Mouse (Mus musculus) intestine, postnatal 0 days (tissue): ENCODE results near the gene Scn2b. TPM values are rescaled to one million over a fixed set of nuclear protein-coding genes. Genes with fewer than 3 reads are reported as not detected.

ENCODE experiments used
- ATAC-seq: fragments of 200-750 bp; cut with Nextera tagmentation; 2 replicates; pipeline ENCODE4 v1.8.0; 2017; ENCODE audit warnings: mild to moderate bottlenecking, moderate TSS enrichment, moderate library complexity
- H3K27ac ChIP-seq: fragments of 300-500 bp; sonication (generic); 2 replicates; pipeline ENCODE4 v1.5.1; 2014; ENCODE audit warnings: mild to moderate bottlenecking, low read depth, low read length, moderate library complexity
- H3K27me3 ChIP-seq: fragments of 300-500 bp; sonication (generic); replicated peaks from 2 replicates; pipeline ENCODE4 v1.6.1; 2014; ENCODE audit warnings: low read length, mixed read lengths; ENCODE audit not compliant: control insufficient read depth, insufficient read depth
- H3K36me3 ChIP-seq: fragments of 300-500 bp; sonication (generic); 2 replicates; pipeline ENCODE4 v1.6.1; 2014; ENCODE audit warnings: mild to moderate bottlenecking, moderate library complexity; ENCODE audit not compliant: control insufficient read depth, insufficient read depth
- H3K4me1 ChIP-seq: fragments of 300-500 bp; sonication (generic); replicated peaks from 2 replicates; pipeline ENCODE4 v1.6.1; 2014; ENCODE audit warnings: antibody characterized with exemption, low read length, mixed read lengths; ENCODE audit not compliant: control insufficient read depth, insufficient read depth
- H3K4me2 ChIP-seq: fragments of 300-500 bp; sonication (generic); replicated peaks from 2 replicates; pipeline ENCODE4 v1.6.1; 2014; ENCODE audit warnings: low read depth, mild to moderate bottlenecking, moderate library complexity
- H3K4me3 ChIP-seq: fragments of 300-500 bp; sonication (generic); 2 replicates; pipeline ENCODE4 v1.5.1; 2014; ENCODE audit warnings: low read depth, low read length
- H3K9ac ChIP-seq: fragments of 300-500 bp; sonication (generic); 2 replicates; pipeline ENCODE4 v1.6.1; 2014; ENCODE audit warnings: mild to moderate bottlenecking, low read depth, low read length
- H3K9me3 ChIP-seq: fragments of 300-500 bp; sonication (generic); 2 replicates; pipeline ENCODE4 v1.6.1; 2016; ENCODE audit warnings: mixed run types; ENCODE audit not compliant: control insufficient read depth
- CTCF ChIP-seq: sonication (generic); IDR thresholded peaks from 2 replicates; pipeline ENCODE4 v1.5.1; 2016; ENCODE audit warnings: low read depth, mild to moderate bottlenecking, control low read depth, antibody characterized with exemption, moderate library complexity
- WGBS: fragments of 180-500 bp; shearing (Covaris S2); extraction: QIAGEN DNeasy Blood & Tissue Kit; methylation state at CpG from one replicate; pipeline ENCODE4 v1.1.7; 2014; 5-methylcytosine and 5-hydroxymethylcytosine counted together
- polyA plus RNA-seq: library from polyadenylated mRNA; unstranded; fragments of >200 nt; fragmentation: Nextera tagmentation; extraction: Ambion mirVana; gene quantifications from 2 replicates; pipeline ENCODE4 v1.2.1, GENCODE M21; 2015

Gene Scn2b
- 0.96 and 1.1 TPM in 2 replicates for polyA plus RNA-seq

DNA sequence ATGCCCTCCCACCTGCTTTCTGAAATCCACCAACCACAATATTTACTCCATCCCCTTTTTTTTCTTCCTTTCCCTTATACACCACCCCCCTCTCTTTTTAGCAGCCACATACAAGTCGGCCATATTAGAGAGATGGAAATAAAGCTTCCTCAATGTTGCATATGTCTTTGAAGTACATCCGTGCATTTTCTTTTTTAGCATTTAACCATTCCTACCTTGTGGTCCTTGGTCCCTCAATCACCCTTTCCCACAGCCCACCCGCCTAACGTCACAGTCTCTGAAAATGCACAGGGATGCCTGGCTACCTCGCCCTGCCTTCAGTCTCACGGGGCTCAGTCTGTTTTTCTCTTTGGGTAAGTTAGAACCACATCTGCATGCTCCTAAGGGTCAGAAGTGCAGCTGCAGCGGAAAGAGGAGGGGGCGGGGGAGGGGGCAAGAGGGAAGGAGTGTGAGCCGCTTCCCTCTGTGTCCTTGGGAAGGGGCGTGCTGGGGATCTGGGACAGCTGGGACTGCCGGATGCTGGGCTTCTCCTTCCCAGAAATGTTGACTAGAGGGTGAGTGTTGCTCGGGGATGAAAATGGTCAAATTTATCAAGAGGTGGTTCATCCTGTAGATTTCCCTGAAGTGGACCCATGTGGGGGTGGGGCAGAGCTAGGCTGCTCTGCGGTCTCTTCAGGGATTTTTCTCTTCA lies at the start of gene Scn2b:
Gene Scn2b, plus strand, starts transcription at position 42 of the 691 bp plus-strand sequence.
- peak within 1 kb of the TSS; percentile 55 for H3K4me2 ChIP-seq
- H3K27me3 ChIP-seq: no peaks in the 10 kb centered on the region
- peak within 1 kb of the TSS; percentile 23 for H3K27ac ChIP-seq
- H3K9ac ChIP-seq: 0 out of 2 replicates have a peak within 1 kb of the TSS, but pooled peaks have one; percentile 22
- no peak for ATAC-seq
- peaks cover 16% of the 10 kb centered on the region; the same call in 1 of the 2 replicates for H3K4me1 ChIP-seq
- no peaks in the 10 kb centered on the region for H3K9me3 ChIP-seq
- H3K4me3 ChIP-seq: peak within 1 kb of the TSS; percentile 35
- TF ChIP-seq CTCF: no peak
- WGBS: 14% methylated on average over 13 of the region's 13 CpGs
- H3K36me3 ChIP-seq: no peaks in the 10 kb centered on the region

DNA sequence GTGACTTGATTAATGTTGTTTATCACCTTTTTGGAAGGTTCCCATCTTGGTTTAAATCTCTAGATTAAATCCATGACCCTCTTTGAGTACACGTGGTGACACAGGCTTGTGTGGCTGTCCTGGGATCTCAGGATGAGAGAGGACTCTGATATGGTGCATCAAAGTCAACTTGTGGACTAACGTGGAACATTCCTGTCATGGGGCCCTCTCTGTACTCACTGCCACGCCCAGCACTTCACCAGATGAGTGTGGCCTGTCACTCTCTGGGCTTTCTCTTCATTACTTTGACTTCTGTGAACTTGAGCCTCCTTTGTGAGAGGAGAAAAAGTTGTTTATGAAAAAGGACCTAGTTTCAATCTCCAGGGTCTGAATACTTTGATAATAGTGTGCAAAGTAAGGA lies 45.8 kb upstream of the Scn2b start:
- Histone ChIP-seq H3K36me3 (peaks cover 14% of the 10 kb centered on the region; the same call in 1 of the 2 replicates), H3K4me2 (no peak overlapping the region), H3K9me3 (no peaks in the 10 kb centered on the region), H3K27me3 (no peaks in the 10 kb centered on the region), H3K4me3 (no peak overlapping the region), H3K4me1 (no peaks in the 10 kb centered on the region), H3K27ac (no peak overlapping the region), H3K9ac (no peak overlapping the region)
- peak; percentile 56; the same call in 1 of the 2 replicates for ATAC-seq
- TF ChIP-seq CTCF: no peak
- WGBS: 24% methylated on average over 3 of the region's 3 CpGs

DNA sequence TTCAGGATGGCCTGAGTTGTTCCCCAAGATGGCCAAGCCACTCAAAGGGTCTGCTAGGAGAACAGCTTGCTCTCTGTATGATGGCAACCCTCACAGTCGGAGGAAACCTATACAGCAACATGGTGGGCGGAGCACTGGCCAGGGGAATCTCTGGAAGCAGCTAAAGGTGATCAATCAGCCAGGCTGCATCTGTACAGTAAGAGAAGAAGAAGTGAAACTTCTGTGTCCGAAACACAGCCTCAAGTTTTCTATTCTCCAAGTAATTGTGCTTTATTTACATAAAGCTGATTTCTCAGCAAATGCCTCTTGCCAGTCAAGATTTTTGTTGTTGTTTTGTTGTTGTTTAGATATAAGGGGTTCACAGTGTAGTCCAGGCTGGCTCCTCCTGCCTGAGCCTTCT lies 39.7 kb upstream of the Scn2b start:
- no peak for ATAC-seq
- Histone ChIP-seq H3K36me3 (peaks cover 8% of the 10 kb centered on the region; the same call in 1 of the 2 replicates), H3K27me3 (no peaks in the 10 kb centered on the region), H3K4me3 (no peak overlapping the region), H3K4me2 (no peak overlapping the region), H3K27ac (no peak overlapping the region), H3K4me1 (no peaks in the 10 kb centered on the region), H3K9me3 (no peaks in the 10 kb centered on the region), H3K9ac (no peak overlapping the region)
- 72% methylated on average over 3 of the region's 3 CpGs for WGBS
- no peak for TF ChIP-seq CTCF

DNA sequence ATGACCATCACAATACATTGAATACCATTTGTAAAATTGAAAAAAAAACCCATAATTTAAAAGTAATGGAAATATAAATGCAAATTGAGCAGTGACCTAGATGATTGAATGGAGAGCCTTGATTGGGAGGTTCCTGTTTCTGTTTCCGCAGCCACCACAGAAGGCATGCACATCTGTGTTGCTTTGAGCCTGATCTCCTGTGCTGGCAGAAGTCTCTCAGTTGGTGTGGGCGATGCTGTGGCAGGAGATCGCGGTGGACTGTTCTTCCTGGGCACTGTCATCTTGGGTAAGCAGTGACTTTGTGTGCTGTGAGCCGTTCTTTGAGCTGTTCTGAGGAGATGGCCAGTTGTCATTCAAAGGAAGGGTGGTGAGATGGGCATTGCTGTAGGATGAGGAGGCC lies 38.6 kb upstream of the Scn2b start, which contains the start of gene Jaml:
Gene Jaml, plus strand, starts transcription at position 173 of the 400 bp plus-strand sequence.
- 83% methylated on average over 5 of the region's 5 CpGs for WGBS
- H3K27ac ChIP-seq: no peak within 1 kb of the TSS

DNA sequence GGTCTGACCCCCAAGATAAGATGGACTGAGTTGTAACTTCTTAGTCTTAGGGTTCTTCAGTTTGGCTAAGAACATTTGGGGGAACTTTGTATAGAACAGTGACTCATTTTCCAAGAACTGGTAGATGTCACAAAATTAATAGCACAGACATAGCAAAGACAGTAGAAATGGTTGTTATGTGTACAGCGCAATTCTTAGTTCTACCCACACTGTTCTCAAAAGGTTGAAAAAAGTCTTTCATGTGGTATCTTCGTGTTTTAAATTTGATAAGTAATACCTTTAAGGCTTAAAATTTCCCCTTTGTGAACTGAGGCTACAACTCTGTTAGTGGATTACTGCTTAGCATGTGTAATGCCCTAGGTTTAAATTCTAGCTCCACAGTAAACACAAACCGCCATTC lies 34.5 kb upstream of the Scn2b start:
- TF ChIP-seq CTCF: no peak
- H3K9ac ChIP-seq: no peak overlapping the region
- H3K27ac ChIP-seq: no peak overlapping the region
- no peaks in the 10 kb centered on the region; the same call in 1 of the 2 replicates for H3K36me3 ChIP-seq
- whole genome bisulfite sequencing: 93% methylated on average over 3 of the region's 3 CpGs
- H3K4me1 ChIP-seq: no peaks in the 10 kb centered on the region
- no peak overlapping the region for H3K4me3 ChIP-seq
- ATAC-seq: no peak
- no peak overlapping the region for H3K4me2 ChIP-seq
- H3K27me3 ChIP-seq: no peaks in the 10 kb centered on the region
- no peaks in the 10 kb centered on the region for H3K9me3 ChIP-seq

More for the DNA sequence above, 38.6 kb upstream of the Scn2b start, which contains the start of gene Jaml:
- Histone ChIP-seq H3K9ac (no peak within 1 kb of the TSS), H3K4me1 (no peaks in the 10 kb centered on the region), H3K36me3 (peaks cover 8% of the 10 kb centered on the region; the same call in 1 of the 2 replicates), H3K27me3 (no peaks in the 10 kb centered on the region), H3K4me3 (no peak within 1 kb of the TSS), H3K9me3 (no peaks in the 10 kb centered on the region), H3K4me2 (no peak within 1 kb of the TSS)
- no peak for TF ChIP-seq CTCF
- ATAC-seq: no peak

DNA sequence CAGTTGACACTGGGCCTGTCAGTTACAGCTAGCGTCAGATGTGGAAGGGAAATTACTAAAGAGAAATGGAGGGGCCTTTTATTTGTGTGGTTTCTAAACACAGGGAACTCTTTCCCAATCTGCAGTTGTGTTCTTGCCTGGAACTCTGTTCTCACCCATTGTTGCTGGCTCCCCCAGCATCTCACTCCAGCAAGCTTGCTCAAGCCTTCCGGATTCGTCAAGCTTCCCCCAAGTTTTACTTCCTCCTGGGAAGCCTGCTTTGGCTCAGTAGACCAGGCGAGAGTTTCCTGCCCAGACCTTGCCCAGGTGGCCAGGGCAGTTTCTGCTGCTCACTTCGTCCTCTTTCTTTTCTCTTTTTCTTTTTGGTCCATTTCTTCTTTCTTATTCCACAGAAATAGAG lies 33.0 kb upstream of the Scn2b start:
- ATAC-seq: no peak
- Histone ChIP-seq H3K27ac (no peak overlapping the region), H3K27me3 (no peaks in the 10 kb centered on the region), H3K4me3 (no peak overlapping the region), H3K9me3 (no peaks in the 10 kb centered on the region), H3K4me2 (no peak overlapping the region), H3K9ac (no peak overlapping the region), H3K36me3 (no peaks in the 10 kb centered on the region), H3K4me1 (no peaks in the 10 kb centered on the region)
- 75% methylated on average over 5 of the region's 5 CpGs for WGBS
- no peak for TF ChIP-seq CTCF
